Mouse (Mus musculus) layer of hippocampus, postnatal 25 days (tissue): ENCODE data around the gene 4931406P16Rik. TPM values are rescaled to one million over a fixed set of nuclear protein-coding genes. Genes with fewer than 3 reads are reported as not detected.
"Not testable (repeated sequence)": the region's sequence is repeated elsewhere in the genome, so short reads cannot be mapped to it uniquely, and the experiment has no call there.

Experiments used
- DNase-seq, 2 experiments: peaks; one replicate each; pipeline ENCODE4 v3.0.0; 2022; ENCODE audit warnings: mixed read lengths in 2 of 2, low spot score in 1 of 2; ENCODE audit errors: extremely low spot score in 1 of 2
- total RNA-seq, 2 experiments: library from RNA; stranded (reverse); gene quantifications; 2 replicates each; pipeline ENCODE4 v1.2.3; 2021

The 4931406P16Rik gene
- total RNA-seq, 2 experiments from 2014 or later = 34.4 to 37.0 TPM

DNA sequence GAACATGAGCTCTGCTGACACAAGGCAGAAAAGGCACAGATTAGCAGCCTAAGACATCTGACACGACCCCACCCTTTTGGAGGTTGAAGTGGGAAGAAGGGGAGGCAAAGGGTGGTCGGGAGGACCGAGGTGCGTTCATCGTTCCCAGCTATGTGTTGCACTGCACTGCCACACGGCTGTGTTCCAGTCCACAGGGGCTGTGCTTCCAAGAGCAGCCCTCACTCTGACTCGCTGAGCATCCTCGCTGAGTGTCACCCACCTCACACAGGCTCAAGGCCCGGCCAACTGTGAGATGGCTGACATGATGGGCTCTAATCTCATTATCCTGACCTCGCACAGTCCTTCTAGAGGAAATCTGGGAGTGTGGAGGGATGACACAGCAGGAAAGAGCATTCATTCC is 96.9 kb downstream of the 4931406P16Rik start:
- no peak for DNase-seq

- DNase-seq = no peak
Measured at GRCm38 (mm10) chr7:34215481-34215880, 97.9 kb downstream of the 4931406P16Rik start.

DNA sequence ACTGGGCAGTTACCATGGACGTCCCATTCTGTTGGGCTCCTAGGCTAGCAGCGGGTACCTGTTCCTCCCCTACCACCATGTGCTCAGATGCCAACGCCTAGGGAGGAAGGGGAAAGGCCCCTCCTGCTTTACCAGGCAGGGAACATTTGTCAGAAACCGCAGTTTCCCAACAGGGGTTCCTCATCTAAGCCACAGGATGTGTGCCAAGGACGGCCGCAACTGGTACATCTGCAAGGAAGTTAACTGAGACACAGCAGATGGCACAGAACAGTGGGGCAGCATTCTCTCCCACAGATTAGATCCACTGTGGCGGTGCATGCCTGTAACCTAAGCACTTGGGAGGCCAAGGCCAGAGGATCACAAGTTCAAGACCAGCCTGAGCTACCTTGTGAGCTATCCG is 98.7 kb downstream of the 4931406P16Rik start:
- no peak for DNase-seq

DNA sequence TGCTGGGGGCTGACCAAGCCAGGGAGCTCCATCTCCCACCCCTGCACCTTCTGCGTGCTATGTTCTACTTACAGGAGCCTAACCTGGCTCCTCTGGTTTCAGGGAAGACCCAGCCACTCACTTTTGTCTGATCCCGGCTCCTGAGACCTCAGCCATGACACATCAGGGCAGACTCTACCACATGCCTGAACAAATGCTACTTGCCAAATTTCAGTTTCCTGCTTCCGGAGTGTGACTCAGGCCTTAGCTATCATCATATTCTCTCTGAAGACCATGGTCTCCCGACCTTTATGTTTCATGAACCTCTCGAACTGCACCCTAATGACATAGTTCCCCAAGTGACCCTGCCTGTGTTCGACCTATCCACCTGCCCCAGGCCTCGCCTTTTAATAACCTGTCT is 100.1 kb downstream of the 4931406P16Rik start:
- DNase-seq = no peak

DNA sequence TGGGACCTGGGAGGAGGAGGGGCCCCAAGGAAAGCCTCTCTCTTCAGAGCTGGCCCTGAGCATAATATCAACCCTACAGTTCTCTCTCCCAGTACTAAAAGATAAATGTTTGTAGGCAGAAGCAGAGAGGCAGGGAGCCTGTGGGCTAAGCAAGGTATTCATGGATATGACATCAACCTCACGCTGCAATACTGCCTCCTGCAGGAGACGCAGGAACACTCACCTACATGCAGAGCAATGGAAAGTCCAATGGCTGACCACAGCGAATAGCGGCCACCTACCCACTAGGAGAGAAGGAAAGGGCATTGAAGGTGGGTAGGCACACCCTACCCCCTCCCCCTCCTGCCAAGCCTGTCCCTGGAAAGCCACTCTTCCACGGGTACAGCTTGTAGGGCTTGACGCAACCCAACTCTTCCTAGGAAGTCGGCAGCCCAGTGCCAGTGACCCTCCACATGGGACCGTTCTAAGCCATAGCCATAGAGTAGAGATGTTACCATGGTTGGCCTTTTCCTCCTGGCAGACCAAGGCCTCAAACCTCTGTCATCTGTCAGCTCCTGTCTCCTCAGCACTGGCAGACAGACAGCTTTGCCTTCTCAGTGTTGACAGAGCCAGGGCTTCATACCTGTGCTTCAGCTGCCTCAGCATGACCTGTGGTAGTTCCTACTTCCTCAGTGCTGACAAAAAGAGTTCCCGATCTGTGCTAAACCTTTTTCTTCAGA is 105.2 kb downstream of the 4931406P16Rik start:
- no peak for DNase-seq

DNA sequence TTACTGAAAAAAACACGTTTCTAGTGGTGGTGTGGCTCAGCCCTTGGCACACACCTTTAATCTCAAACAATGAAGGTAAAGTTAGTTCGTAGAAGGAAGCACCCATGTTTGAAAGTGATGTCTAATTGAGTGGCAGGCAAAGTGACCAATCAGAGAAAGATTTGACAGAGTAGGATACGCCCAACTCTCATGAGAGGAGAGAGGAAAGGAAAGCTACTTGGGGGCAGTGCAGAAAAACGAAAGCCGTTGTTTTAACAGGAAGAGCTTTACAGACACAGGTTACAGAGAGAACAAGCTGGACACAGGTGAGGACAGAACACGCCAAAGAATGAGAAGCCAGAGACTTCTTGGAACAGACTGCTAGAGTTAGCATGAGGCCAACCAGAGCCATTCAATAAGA is 107.0 kb downstream of the 4931406P16Rik start:
- DNase-seq = no peak

GRCm38 (mm10) chr7:34202147-34202546 is 111.2 kb downstream of the 4931406P16Rik start:
- DNase-seq = not testable (repeated sequence)

DNA sequence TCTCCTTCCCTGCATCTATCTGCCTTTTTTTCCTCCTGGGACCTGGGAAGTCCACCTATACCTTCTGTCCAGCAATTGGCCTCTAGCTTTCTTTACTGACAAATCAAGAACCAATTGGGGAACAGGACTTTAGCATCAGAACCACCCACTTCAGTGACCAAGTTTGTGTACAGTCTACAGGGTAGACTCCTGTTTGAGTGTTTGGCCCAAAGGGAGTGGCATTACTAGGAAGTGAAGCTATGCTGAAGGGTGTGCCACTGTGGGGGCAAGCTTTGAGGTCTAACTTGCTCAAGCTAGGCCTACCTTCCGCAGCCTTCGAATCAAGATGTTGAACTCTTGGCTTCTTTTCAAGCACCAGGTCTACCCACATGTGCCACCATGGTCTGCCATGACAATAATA is 112.5 kb downstream of the 4931406P16Rik start:
- no peak for DNase-seq

- peak in 1 of 2 experiments; percentile 20 for DNase-seq
Measured at GRCm38 (mm10) chr7:34198346-34198745, 115.0 kb downstream of the 4931406P16Rik start.

DNA sequence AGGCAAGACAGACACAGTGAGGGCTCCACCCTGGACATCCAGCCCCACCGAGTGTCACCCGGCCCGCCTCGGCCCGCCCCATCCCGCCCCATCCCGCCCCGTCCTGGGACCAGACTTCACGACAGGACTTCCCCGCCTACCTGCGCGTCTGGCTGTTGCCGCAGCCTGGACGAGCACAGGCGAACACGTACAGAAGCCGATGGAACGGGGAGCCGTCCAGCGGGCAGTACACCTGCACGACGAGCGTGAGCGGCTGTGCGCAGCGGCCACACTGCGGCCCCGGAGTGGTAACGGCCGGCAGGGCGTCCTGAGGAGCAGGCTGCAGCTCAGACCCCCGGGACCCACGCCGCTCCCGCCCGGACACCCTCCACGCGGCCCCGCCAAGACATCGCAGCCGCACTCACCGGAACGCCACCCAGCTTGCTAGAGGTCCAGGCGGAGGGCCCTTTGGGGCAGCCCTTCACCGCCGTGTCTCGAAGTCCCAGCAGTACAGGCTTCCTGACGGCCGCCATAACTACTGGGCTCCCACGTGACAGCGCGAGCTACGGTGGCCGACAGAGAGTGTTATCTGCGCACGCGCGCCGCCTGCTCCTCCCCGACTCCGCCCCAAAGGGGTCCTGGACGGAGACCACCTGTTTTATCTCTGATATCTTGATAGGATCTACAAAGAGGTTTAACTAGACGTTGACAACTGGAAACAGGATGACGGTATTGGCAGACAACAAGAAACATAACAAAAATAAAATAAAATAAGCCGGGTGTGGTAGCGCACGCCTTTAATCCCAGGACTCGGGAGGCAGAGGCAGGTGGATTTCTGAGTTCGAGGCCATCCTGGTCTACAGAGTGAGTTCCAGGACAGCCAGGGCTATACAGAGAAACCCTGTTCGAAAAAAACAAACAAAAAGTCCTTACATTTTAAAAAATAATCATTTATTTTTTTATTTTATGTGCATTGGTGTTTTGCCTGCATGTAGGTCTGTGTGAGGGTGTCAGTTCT is 116.9 kb downstream of the 4931406P16Rik start, which contains the start of gene Pdcd2l:
Pdcd2l (minus strand) TSS at position 530 of the 997 bp plus-strand sequence.
- DNase-seq = peak; percentile 92 to 96

GRCm38 (mm10) chr7:34195632-34196031 is 117.7 kb downstream of the 4931406P16Rik start:
- DNase-seq = no peak

- no peak for DNase-seq
Measured at GRCm38 (mm10) chr7:34192825-34193224, 120.5 kb downstream of the 4931406P16Rik start.

DNA sequence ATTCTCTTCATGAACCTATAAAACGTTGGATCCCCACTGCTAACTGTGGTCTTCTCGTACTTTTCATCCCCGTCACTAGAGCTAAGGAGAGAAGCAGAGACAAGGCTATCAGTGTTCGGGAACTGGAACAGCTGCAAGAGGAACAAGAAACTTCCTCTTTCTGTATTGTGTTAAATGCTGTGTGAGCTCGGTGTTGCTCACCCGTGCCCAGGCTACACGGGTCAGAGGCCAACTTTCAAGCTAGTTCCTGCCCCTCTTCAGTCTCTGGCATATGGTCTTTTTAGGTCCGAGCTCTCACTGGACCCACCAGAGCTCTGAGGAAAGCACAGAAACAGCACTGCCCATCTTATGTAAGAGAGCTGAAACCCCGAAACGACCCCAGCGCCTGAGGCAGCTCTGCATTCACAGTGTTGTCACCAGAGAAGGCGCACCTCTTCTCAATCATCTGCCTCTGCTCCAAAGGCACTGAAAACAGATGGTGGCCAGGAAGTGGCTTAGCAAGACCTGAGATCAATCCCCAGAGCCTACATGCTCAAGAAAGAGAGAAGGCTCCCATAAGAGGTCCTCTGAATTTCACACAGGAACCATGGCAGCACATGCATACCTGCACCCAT is 123.9 kb downstream of the 4931406P16Rik start:
- no peak for DNase-seq

Other genes starting within 250 kb of the 4931406P16Rik start
- not detected for gene Scgb1b30, start 218.1 kb downstream of the 4931406P16Rik start, total RNA-seq
- 10 to 100 TPM; 12.3 to 16.6 TPM for gene Wtip, start 180.3 kb downstream of the 4931406P16Rik start, total RNA-seq
- gene Uba2, start 144.0 kb downstream of the 4931406P16Rik start, total RNA-seq = 10 to 100 TPM; 86.2 to 90.5 TPM
- gene Pdcd2l, start 116.9 kb downstream of the 4931406P16Rik start, total RNA-seq = 10 to 100 TPM; 23.9 to 24.0 TPM
- gene Gpi1, start 83.2 kb downstream of the 4931406P16Rik start, total RNA-seq = 100 to 1,000 TPM; 725 to 726 TPM
- gene Gm6096, start 62.5 kb downstream of the 4931406P16Rik start, total RNA-seq = not detected
- gene Lsm14a, start 79.8 kb upstream of the 4931406P16Rik start, total RNA-seq = 10 to 100 TPM; 70.9 to 76.2 TPM